ENCODE assay signal across 8 mouse cellular contexts in the genomic region with DNA sequence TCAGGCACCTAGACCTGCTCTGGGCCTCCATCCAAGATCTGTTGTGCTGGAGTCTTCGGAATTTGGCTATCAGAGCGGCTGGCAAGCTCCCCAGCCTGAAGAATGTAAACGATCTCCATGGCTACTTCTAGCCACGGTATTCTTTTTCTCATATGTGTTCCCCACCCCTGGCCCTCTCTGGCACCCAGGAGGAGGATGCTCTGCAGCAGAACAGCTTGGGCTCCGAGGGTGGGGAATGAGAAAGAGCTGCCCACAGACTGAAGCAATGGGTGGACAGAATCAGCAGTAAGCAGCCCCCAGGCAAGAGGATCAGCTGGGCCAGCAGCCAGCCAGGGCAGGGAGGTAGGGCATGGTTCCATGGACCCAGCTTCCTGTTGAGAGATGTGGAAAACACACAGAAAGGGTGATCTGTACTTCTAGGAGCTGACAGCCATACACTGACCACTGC.
DNase-seq lines count a peak whose midpoint lies in the region; ATAC-seq and TF ChIP-seq lines count a peak whose summit lies in the region.

No protein-coding gene starts in this region.

- TF ChIP-seq CTCF in gastrocnemius, adult 2 months (IDR thresholded peaks at IDR 0.05), result no peak

- no peaks in the 10 kb centered on the region for H3K9me3 ChIP-seq in heart, embryonic 11.5 days (replicated peaks; ENCODE audit: control insufficient read depth, low read length)
- H3K9me3 ChIP-seq in midbrain, embryonic 13.5 days, result no peaks in the 10 kb centered on the region

- peak; percentile 42 for DNase-seq in gastrocnemius, adult 2 months
- DNase-seq in gastrocnemius, adult 18-20 months (ENCODE audit: low spot score), result no peak
- peak; percentile 91 to 96 for DNase-seq in cerebellum, postnatal 14 days
- DNase-seq in layer of hippocampus, adult 9-11 months, result peak; percentile 55
- DNase-seq in urinary bladder, postnatal 25 days (ENCODE audit: low spot score), result peak; percentile 20
- DNase-seq in spleen, postnatal 14 days (ENCODE audit: low spot score in 2 of 2), result no peak

- no peaks in the 10 kb centered on the region for H3K36me3 ChIP-seq in heart, embryonic 11.5 days (ENCODE audit: control insufficient read depth, insufficient read depth, low read length)
- H3K36me3 ChIP-seq in midbrain, embryonic 13.5 days, result no peaks in the 10 kb centered on the region

- peak; percentile 47; the same call in 1 of the 2 replicates for ATAC-seq in heart, embryonic 11.5 days (replicated peaks; ENCODE audit: insufficient number of reproducible peaks, low FRiP score, low TSS enrichment)
- peak; percentile 70 for ATAC-seq in midbrain, embryonic 13.5 days

- 20% methylated on average over 5 of the region's 5 CpGs for WGBS in heart, embryonic 11.5 days (ENCODE audit: insufficient replicate concordance)
- WGBS in midbrain, embryonic 13.5 days, result 50% methylated on average over 5 of the region's 5 CpGs

- H3K4me2 ChIP-seq in heart, embryonic 11.5 days, result peak overlapping the region; percentile 11
- no peak overlapping the region for H3K4me2 ChIP-seq in midbrain, embryonic 13.5 days (replicated peaks)

- no peaks in the 10 kb centered on the region for H3K27me3 ChIP-seq in heart, embryonic 11.5 days (ENCODE audit: control insufficient read depth, insufficient read depth, low read length)
- no peaks in the 10 kb centered on the region for H3K27me3 ChIP-seq in midbrain, embryonic 13.5 days

- peaks cover 32% of the 10 kb centered on the region for H3K4me1 ChIP-seq in heart, embryonic 11.5 days (ENCODE audit: control insufficient read depth, insufficient read depth, low read length)
- peaks cover 23% of the 10 kb centered on the region for H3K4me1 ChIP-seq in midbrain, embryonic 13.5 days (replicated peaks)

- H3K4me3 ChIP-seq in gastrocnemius, adult 2 months, result no peak overlapping the region
- no peak overlapping the region for H3K4me3 ChIP-seq in heart, embryonic 11.5 days (ENCODE audit: low read depth, low read length)
- H3K4me3 ChIP-seq in midbrain, embryonic 13.5 days (replicated peaks), result no peak overlapping the region

- H3K9ac ChIP-seq in heart, embryonic 11.5 days (ENCODE audit: low read depth, low read length), result no peak overlapping the region
- H3K9ac ChIP-seq in midbrain, embryonic 13.5 days (replicated peaks), result no peak overlapping the region

- intact Hi-C loops in gastrocnemius, adult 2 months (cut with DNase I), result no loop called here

- H3K27ac ChIP-seq in gastrocnemius, adult 2 months, result no peak overlapping the region
- H3K27ac ChIP-seq in heart, embryonic 11.5 days (ENCODE audit: low read depth, low read length), result peak overlapping the region; percentile 63
- peak overlapping the region; percentile 59; the same call in 1 of the 2 replicates for H3K27ac ChIP-seq in midbrain, embryonic 13.5 days

Comparison
In these comparisons a context has a peak if more than half of its experiments do, and no peak if none do; other contexts are left out.
1. DNase-seq: peak in gastrocnemius, adult 2 months (single experiment), cerebellum, postnatal 14 days (2 of 2), layer of hippocampus, adult 9-11 months (single experiment) and urinary bladder, postnatal 25 days (single experiment); none in gastrocnemius, adult 18-20 months (single experiment) and spleen, postnatal 14 days (0 of 2).